Mouse (Mus musculus) embryo, embryonic 10.5 days (tissue): ENCODE data around the gene Tspan5.

Source experiments
- DNase-seq: peaks from one replicate; pipeline ENCODE4 v3.0.0-alpha.2; 2015; ENCODE audit warnings: low spot score

Tspan5 gene

DNA sequence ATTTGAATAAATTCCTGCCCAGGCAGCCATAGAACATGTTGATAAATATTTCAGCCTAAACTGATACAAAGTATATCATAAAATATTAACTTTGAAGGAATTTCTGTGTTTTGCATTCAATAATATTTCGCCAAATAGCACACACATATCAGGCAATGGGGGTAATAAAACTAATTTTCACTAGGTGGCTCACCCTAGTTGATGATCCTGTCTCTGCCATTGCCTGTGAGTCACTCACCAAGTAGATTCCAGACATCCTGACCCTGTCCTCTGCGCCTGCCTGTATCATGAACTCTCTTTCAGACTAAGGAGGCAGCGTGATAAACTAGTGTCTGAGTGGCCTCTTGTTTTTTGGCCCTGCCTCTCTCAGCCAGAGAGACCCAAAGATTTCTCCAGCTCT is 105.8 kb downstream of the Tspan5 start:
- no peak for DNase-seq

DNA sequence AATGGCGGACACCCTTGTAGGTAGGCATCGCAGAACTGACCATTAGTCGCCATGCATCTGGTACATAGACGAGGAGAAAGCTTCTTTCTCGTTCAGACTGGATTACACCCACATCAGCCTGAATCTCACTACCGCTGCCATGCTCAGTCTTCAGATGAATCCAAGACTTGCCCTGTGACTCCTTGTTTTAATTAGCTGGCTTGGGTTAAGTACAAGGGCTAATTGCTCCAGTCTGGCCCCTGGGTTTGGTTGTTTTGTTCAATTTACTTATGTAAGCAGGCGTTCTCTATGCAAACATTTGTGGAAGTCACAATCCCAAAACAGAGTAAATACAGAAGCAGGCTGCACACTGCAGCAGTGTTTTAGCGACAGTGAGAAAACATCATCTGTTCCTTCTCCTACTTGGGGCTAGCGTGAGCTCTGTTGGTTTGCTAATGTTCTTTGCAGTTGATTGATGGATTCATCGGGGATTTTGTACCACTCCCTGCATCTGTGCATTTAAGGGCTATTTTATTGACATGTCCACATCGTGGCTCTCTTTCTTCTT is 107.8 kb downstream of the Tspan5 start:
- peak; percentile 31 for DNase-seq

DNA sequence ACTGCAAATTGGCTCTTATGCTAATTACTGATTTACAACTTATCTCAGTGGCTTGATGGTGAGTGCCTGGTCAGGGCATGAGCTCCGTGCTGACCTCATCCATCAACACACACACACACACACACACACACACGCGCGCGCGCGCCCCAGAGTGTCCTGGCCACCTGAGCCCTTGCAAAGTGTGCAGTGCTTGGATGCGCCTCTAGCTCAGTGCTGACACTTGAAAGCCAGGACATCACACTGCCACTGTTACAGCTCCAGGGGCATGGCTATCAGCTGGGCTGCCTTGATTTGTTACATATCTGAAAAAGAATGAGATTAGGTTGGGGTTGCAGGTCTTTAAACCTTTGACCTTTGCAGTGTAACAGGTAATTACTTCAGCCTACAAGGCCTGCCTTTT is 109.9 kb downstream of the Tspan5 start:
- peak; percentile 69 for DNase-seq

DNA sequence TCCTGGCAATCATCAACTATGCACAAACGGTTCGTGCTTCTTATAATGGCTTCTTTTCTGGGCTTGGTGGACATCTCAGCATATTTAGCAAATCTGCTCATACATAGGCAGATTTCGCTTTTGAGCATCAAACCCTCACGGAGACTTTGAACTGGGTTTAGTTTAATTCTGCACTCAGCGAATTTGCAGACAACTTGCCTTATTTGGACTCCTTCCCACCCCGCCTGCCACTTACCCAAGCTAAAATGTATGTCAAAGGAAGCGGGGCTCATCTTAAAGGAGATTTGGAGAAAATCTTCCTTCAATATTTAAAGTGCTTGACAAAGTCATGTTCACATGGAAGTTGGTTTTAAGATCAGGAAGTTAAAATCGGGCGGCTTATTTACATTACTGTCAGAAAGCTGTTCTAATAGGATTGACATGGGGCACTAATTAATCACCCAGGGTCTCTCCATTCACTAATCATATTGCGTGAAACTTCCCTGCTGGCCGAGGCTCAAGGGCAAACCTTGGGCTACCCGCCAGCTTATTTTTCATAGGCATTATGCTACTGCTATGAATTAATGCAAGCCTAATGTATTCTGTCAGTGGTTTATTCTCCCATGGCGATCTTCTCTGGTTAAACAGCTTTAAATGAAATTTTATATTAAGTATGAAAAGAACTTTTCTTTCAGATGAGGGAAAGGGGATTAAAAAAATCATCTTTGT is 111.1 kb downstream of the Tspan5 start:
- DNase-seq = no peak

DNA sequence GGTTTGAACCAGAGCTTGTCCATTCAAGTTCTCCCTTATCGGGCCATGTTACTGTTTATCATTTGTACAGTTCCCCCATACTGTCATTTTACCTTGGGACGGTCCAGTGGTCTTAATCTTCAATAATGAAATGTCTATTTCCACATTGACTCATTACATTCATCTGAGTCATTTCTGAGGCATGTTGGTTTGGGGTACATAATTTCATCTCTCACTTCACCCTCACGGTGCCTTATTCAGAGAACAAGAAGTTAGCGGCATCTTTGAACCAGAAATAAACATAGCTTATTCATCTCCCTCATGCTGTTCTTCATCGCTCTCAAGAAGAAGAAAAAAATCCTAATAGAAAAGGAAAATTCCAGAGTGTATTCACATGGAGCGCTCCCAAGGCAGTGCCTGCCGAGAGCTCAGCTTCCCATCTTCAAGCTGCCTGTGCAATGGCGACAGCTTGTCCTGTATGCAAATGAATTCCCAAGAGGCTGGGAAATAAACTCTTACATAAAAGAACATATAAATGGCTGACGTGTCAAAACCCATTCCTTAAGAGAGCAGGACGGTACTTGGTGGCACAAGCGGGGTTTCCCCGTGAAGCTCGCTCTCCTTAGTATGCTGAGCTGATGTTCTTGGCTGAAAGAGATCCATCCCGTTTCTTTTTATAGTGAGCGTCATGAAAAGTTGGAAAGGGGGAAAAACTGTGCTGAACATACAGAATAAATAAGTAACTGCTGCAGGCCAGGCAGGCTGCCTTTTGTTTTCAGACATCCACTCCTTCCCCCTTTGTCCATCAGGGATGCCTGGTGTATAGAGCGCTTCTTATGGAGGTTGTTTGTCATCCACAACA is 112.2 kb downstream of the Tspan5 start:
- peak; percentile 59 for DNase-seq

DNA sequence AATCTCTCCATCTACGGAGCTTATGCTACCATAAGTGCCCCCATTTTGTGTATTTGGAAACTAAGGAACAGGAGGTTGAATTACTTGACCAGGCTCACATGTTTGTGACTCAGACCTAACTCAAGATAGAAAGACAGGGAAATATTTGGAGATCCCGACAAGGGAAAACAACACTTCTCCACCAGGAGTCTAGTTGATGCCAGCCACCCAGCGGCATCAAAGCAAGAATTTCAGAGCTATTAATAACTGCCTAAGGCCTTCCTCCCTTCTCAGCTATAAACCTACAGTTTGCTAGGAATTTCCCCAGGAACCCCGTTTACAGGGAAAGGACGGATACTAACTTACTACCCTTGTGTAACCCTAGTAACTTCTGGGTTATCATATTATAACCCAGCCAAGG is 113.4 kb downstream of the Tspan5 start:
- DNase-seq = no peak

DNA sequence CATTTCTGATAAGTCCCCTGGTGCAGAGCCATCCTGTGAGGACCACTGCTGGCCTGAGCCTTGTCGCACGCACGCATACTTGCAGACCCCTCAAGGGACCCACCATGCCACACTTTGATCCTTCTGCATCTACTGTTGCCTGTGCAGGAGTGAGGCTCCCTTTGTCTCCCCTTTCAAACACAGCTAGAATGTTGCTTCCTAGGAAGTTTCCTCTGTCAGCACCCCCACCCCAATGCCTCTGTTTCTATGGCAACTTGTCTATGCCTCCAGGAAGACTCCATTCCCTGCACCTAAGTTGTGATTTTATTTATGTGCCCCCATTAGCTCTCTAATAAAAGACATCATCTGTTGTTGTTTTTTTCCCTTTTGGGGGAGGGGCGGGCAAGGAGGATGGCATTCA is 115.0 kb downstream of the Tspan5 start:
- DNase-seq = peak; percentile 23

DNA sequence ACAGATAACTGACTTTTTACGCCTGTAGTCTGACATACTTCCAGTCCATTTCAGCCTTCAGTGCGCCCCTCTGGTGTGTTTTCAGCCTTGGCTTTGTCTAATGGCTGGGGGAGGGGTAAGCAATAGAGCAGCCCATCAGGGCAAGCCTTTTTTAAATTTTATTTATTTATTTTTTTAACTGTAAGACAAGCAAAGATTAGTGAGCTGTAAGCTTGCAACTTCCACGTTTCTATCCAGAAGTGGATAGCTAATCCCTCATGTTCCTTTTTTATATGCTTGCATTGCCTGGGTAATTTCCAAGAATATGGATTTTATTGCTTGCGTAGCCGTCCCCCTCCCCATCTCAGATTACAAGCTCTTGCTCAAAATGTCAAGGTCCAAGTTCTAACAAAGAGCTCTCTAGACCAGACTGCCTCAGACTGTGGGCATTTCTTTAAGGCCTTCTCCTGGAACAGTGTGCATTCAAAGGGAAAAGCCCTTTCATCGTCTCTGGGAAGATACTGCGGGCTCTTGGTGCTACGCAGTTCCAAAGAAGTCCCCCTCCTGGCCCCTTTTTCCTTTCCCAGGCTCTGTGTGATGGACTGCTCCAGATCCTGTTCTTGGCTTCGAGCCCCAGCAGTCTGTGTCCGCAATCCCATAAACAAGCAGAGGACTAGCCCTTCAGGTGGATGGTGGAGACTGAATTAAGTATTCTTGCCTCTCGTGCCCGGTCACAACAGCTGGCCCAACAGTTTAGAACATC is 116.0 kb downstream of the Tspan5 start:
- DNase-seq = peak; percentile 57

DNA sequence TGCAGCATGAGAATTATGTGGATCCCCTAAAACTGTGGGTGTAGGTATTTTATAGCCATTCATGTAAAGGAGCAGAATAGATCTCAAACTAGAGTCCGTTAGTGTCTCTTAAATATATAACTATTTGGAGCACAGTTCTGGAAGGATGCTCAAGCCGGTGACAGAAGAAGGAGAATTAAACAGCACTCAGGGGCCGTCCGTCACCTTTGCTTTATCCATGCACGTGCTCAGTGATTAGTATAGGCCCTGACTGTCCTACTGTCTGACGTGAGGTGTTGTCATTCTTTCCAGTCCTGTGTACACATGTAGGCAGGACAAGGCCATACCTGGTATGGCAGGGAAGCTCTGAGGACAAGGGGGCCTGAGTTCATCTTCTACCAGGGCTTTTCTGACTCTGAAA is 116.7 kb downstream of the Tspan5 start:
- DNase-seq = no peak

DNA sequence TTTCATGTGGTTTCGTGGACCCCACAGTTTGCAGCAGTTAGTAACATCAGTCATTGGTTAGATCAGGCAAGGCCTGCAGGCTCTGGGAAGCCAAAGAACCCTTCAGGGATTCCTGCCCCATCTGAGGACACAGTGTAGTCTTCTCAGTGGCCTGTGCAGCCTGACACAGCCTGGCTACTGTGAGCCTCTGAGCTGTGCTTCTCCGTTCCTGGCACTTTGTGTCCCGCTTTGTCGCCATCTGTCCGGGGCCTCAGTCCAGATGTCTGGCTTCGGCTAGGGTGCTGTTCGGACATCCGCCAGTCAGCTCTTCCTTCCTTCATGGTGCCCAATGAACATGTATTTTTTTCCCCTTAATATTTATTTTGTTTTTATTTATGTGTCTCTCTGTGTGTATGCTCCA is 117.2 kb downstream of the Tspan5 start:
- no peak for DNase-seq

DNA sequence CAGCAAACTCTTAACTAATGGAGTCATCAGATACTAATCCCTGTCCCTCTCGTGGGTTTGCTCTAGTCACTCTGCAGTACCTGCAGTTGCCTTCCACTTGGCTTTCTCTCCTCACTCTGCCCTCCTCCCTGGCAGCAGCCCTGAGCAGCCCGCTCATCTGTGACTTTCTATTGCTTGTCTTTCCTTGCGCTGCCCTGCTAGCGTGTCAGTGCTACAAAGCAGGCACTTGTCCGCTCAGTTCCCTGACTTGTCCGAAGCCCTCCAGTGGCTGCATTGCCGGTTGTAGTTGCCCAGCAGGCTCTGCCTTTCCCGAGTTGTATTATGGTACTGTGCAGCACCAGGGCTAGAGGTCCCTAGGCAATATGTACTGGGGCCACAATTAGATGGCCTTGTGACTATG is 117.7 kb downstream of the Tspan5 start:
- DNase-seq = peak; percentile 39

DNA sequence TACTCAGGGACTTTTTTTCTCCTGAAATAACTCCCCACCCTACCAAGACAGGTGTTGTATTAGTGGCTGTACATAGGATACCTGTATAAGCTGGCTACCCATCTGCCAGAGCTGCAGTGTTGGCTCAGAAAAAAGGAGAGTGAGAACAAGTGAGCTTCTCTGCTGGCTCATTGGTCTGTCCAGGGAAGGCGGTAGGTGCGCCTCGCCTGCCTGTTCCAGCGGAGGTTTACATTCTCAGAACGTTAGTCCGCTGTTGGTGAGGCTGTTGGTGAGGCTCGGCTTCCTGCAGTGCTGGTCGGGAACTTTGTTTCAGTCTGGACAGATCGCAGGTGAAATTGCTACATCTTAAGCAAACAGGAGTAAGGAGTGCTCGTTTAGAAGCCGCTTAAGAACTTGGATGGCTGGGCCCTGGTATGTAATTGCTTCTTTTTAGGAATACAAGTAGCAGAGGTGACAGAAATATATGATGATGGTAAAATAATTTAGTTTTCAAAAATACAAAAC is 118.3 kb downstream of the Tspan5 start:
- no peak for DNase-seq

DNA sequence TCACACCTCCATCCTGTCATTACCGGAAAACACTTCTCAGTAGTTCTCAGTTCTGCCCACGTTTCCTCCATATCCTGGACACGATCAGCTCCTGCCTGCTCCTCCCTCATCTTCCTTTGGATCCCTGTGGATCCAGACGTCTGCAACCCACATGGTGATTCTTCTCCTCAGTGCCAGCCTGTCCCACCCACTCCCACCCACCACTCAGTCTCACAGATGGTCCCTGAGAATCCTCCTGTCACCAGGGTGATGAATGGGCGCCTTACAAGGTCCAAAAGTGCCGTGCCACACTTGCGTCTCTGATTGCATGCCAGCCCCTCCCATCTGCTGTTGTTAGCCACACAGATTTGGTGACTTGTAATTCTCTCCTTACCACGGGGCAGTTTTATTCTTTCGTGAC is 119.0 kb downstream of the Tspan5 start:
- peak; percentile 28 for DNase-seq

DNA sequence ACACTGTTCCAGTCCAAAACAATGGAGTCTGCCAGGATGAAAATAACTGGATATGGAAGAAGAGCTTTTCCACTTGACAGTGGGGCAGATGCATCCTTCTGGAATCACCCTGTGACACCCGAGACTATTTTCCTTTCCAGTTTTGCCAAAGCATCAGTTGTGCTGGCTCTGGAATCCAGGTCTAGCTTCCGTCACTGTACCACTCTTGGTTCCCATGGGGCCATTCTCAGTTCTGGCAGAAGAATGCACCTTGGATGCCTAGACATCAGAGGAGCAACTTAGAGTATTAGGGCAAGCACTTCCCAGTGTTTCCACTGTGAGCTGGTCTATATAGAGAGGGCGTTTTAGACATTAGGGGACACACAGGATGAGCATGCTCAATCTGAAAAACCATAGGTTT is 119.6 kb downstream of the Tspan5 start:
- no peak for DNase-seq

DNA sequence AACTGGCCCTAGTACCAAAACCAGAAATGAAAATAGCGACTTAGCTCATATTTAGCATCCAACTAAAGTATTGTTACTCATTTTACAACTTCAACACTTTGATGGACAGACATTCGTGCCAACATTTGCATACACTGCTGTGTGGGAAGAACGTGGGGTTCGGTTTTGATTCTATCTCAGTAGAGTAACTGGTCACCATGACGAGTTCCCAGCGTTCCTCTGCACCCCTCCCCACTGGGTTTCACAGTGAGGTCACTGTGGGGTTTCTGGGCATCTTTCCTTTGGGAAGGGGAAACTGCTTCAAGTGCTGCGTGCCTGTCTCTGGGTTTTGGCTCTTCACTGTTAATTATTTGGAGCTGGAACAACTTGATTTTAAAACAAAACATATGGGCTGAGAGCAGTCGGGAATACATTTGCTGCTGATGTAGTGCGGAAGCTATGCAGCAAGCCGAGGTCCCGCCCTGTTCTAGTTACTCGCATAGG is 122.2 kb downstream of the Tspan5 start:
- DNase-seq = no peak

DNA sequence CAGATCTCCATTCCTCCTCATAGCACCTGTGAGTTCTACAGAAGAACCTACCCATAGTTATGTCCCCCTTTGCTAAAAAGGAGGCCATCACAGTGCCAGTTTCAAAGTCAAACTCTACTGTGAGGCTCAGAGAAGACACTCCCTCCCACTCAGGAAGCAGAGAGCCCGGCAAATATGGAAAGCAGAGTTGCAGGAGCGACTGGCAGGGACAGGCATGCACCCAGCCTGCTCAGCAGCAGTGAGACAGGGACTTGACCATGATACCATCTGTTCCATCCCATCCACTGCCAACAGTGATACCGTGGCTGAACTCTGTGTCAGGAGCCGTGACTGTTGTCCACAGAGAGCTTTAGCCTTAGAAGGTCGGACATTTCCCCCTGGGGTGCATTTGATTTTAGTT is 123.3 kb downstream of the Tspan5 start:
- no peak for DNase-seq

DNA sequence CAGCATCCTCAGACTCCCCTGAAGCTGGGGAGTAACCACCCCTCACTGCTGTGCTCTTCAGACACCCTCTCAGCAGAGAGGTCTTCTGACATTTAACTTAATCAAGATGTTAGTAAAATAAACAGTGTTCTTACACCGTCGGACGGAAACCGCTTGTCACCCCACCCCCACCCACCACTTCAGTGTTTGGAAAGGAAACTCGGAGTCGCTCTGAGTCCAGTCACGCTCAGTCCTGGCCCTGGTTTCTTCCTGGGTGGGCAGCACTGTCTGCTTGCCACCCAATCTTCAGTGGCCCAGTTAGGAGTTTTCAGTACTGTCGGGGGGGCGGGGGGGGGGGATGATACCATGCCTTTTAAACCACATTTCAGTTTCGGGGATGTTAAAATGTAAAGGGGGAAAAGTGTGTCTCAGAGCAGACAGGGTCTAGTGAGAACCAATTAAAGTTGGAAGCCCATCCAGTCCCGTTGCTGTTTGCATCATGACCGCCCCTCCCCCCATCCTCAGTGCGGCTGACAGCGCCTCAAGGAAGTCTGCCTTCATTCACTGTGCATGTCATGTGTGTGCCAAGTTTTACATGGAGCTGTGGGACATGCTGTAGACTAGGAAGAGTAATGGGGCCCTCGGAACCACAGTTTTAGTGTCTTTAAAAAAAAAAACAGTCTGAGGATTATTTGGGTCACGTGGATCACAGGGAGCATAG is 125.3 kb downstream of the Tspan5 start:
- no peak for DNase-seq

DNA sequence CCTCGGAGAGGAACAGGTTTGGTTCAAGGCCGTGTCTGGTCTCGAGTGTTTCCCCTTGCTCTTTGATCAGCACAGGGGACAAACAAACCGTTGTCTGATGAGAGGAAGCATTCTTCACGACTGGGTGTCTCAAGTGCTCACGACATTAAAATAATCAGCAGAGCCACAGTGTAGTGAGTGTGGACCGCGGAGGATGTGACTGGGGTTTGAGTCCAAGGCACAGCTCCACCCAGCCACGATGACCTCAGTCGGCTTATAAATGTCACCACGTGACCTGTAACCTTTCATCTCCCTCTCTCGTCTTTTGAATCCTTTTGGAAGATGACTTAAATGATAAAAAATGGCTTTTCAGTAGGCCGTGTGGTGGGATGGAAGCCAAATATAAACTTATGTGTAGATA is 126.4 kb downstream of the Tspan5 start:
- no peak for DNase-seq

DNA sequence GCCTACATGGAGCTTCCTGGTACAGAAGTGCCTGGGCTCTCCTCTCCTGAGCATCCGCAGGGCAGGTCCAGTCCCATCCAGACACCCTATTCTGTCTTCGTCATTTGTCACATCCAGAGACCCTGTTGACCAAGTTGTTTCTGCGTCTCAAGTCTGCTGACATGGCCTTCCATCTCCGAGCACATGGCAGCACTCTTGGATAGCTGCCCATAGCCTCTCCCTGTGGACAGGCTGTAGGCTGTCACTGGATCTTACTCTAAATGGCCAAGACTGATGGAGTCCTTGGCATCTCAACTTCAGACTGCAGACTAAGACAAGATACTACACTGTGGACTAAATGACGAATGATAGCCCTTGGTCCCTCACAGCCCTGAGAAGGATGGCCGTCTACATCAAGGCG is 133.3 kb downstream of the Tspan5 start:
- DNase-seq = no peak

DNA sequence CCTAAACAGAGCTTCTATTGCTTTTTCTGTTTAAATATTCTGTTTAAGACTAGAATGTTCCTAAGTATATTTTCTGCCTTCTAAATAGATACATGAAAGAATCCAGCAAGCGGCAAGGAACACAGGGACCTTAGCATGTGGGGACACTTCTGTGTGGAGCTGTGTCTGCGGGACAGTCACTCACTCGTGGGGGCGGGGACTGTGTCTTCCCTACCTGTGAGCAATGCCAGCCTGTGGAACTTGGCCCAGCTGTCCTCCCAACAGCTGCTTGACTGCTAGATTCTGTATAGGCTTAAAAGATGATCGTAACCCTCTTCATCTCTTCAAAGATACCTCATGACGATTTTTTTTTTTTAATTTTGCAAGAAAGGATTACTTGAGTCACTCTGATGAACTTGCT is 133.9 kb downstream of the Tspan5 start:
- no peak for DNase-seq

DNA sequence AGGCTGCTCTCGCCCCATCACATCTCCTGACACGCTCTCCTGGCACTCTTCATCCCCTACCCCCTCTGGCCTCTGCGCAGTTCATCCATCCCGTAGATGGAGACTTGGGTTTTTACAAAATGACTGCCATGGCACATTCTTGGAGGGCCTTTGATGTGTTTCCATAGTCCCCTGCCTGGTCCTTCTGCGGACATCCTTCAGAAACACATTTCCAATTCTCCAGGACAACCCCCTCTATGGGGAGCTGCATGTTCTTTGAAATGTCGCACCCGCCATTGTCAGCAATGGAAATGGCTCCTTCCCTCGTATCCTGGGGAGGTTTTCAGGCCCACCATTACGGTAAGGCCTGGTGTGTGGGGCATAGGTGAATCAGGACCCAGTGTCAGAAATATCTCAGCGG is 134.4 kb downstream of the Tspan5 start:
- DNase-seq = no peak

DNA sequence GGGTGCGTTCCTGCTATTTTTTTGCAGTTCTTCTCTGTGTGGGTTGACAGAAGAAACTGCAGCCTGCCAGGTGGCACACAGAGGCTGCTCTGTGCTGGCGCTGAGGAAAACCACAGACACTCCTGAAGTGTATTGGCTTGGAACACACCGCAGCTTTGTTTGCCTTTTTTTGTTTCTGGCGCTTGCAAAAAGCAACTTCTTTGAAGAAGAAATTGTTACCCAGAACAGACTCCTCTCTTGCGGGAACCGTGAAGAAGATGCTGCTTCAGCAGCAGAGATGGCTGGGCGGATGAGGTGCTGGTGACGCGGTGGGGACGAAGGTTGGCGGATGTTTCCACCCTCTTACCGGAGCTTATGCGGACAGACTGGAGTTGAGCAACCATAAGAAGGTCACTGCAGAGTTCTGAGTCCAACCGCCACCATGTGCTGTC is 135.0 kb downstream of the Tspan5 start:
- no peak for DNase-seq
